Mouse (Mus musculus) midbrain, embryonic 15.5 days (tissue): ENCODE data around the gene Gm10643. TPM values are rescaled to one million over a fixed set of nuclear protein-coding genes. Genes with fewer than 3 reads are reported as not detected.

ENCODE experiments used
- ATAC-seq: fragments of 200-750 bp; cut with Nextera tagmentation; replicated peaks from 2 replicates; pipeline ENCODE4 v1.8.0; 2017; ENCODE audit warnings: moderate TSS enrichment
- H3K27ac ChIP-seq: fragments of 300-500 bp; sonication (generic); 2 replicates; pipeline ENCODE4 v1.5.1; 2015; ENCODE audit warnings: mild to moderate bottlenecking, inconsistent platforms
- H3K27me3 ChIP-seq: fragments of 300-500 bp; sonication (generic); replicated peaks from 2 replicates; pipeline ENCODE4 v1.6.1; 2015; ENCODE audit warnings: inconsistent platforms
- H3K36me3 ChIP-seq: fragments of 300-500 bp; sonication (generic); replicated peaks from 2 replicates; pipeline ENCODE4 v1.6.1; 2015; ENCODE audit warnings: inconsistent platforms
- H3K4me1 ChIP-seq: fragments of 300-500 bp; sonication (generic); 2 replicates; pipeline ENCODE4 v1.6.1; 2015; ENCODE audit warnings: inconsistent platforms
- H3K4me2 ChIP-seq: fragments of 300-500 bp; sonication (generic); 2 replicates; pipeline ENCODE4 v1.6.1; 2015; ENCODE audit warnings: inconsistent platforms, mild to moderate bottlenecking, moderate library complexity
- H3K4me3 ChIP-seq: fragments of 300-500 bp; sonication (generic); 2 replicates; pipeline ENCODE4 v1.5.1; 2015; ENCODE audit warnings: mild to moderate bottlenecking, inconsistent platforms
- H3K9ac ChIP-seq: fragments of 300-500 bp; sonication (generic); 2 replicates; pipeline ENCODE4 v1.6.1; 2015; ENCODE audit warnings: mild to moderate bottlenecking, inconsistent platforms
- H3K9me3 ChIP-seq: fragments of 300-500 bp; sonication (generic); 2 replicates; pipeline ENCODE4 v1.6.1; 2016; ENCODE audit warnings: inconsistent platforms
- WGBS: fragments of 180-500 bp; shearing (Covaris S2); methylation state at CpG from one replicate; pipeline ENCODE4 v1.1.7; 2015; ENCODE audit warnings: mixed read lengths; 5-methylcytosine and 5-hydroxymethylcytosine counted together
- polyA plus RNA-seq: library from polyadenylated mRNA; unstranded; fragments of >200 nt; fragmentation: Nextera tagmentation; extraction: Ambion mirVana; gene quantifications from 2 replicates; pipeline ENCODE4 v1.2.1, GENCODE M21; 2015

Gene Gm10643
- polyA plus RNA-seq, 1 experiment from 2014 or later, result 1.0 TPM

DNA sequence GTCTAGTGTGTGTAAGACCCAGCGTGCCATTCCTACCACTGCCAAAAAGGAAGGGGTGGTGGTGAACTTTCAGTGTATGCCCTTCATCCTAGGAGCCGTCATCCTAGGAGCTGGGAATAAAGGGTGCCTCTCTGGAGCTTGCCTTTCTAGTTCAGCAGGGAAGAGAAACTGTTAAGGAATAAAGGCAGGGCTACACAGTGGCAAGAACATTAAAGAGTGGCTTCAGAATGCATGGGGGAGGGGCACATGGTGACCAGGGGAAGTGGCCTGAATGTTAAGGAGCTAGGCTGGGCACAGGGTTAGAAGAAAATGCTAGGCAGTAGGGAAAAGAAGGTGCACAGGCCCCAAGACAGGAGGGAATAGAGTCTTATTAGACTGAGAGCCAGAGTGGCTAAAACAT is 4.8 kb upstream of the Gm10643 start:
- no peaks in the 10 kb centered on the region for H3K9me3 ChIP-seq
- no peak overlapping the region for H3K4me2 ChIP-seq
- WGBS, result 50% methylated on average over 2 of the region's 2 CpGs
- ATAC-seq, result no peak
- no peak overlapping the region for H3K4me3 ChIP-seq
- H3K4me1 ChIP-seq, result peaks cover 73% of the 10 kb centered on the region
- peak overlapping the region; percentile 31; the same call in 1 of the 2 replicates for H3K27ac ChIP-seq
- H3K9ac ChIP-seq, result no peak overlapping the region
- no peaks in the 10 kb centered on the region for H3K27me3 ChIP-seq
- H3K36me3 ChIP-seq, result no peaks in the 10 kb centered on the region

- no peak for ATAC-seq
- H3K36me3 ChIP-seq, result no peaks in the 10 kb centered on the region
- no peak overlapping the region for H3K4me3 ChIP-seq
- no peak overlapping the region for H3K4me2 ChIP-seq
- H3K27me3 ChIP-seq, result no peaks in the 10 kb centered on the region
- H3K27ac ChIP-seq, result no peak overlapping the region
- WGBS, result 34% methylated on average over 1 of the region's 1 CpGs
- no peaks in the 10 kb centered on the region for H3K9me3 ChIP-seq
- no peak overlapping the region for H3K9ac ChIP-seq
- peaks cover 72% of the 10 kb centered on the region for H3K4me1 ChIP-seq
Observed at GRCm38 (mm10) chr8:84069169-84069568, 4.2 kb upstream of the Gm10643 start.

GRCm38 (mm10) chr8:84068316-84069035 is 3.5 kb upstream of the Gm10643 start:
- no peak overlapping the region for H3K9ac ChIP-seq
- WGBS, result 78% methylated on average over 12 of the region's 12 CpGs
- H3K27me3 ChIP-seq, result no peaks in the 10 kb centered on the region
- no peaks in the 10 kb centered on the region for H3K36me3 ChIP-seq
- H3K27ac ChIP-seq, result no peak overlapping the region
- H3K4me1 ChIP-seq, result peaks cover 65% of the 10 kb centered on the region
- no peaks in the 10 kb centered on the region for H3K9me3 ChIP-seq
- no peak for ATAC-seq
- peak overlapping the region; percentile 52 for H3K4me2 ChIP-seq
- H3K4me3 ChIP-seq, result no peak overlapping the region

DNA sequence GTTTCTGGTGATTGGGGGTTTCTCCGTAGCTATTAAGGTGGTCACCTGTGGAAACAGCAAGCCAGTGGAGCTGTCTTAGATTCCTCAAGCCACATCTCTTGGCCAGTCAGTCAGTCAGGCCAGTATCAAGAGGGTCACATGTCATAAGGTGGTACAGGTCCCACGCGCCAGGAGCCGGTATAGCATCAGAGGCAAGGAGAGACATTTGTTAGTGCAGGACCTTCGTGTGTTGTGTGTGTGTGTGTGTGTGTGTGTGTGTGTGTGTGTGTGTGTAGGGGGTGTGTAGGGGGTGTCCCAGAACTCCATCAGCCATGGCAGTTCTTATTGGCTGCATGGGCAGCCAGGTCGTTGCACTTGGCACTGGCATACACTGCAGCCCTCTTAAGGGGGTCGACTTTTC is 3.0 kb upstream of the Gm10643 start:
- Histone ChIP-seq H3K27me3 (no peaks in the 10 kb centered on the region), H3K4me1 (peaks cover 60% of the 10 kb centered on the region), H3K36me3 (no peaks in the 10 kb centered on the region), H3K9me3 (no peaks in the 10 kb centered on the region), H3K4me3 (peak overlapping the region; percentile 85), H3K27ac (no peak overlapping the region), H3K4me2 (peak overlapping the region; percentile 52), H3K9ac (peak overlapping the region; percentile 83; the same call in 1 of the 2 replicates)
- no peak for ATAC-seq
- 94% methylated on average over 7 of the region's 7 CpGs for WGBS

DNA sequence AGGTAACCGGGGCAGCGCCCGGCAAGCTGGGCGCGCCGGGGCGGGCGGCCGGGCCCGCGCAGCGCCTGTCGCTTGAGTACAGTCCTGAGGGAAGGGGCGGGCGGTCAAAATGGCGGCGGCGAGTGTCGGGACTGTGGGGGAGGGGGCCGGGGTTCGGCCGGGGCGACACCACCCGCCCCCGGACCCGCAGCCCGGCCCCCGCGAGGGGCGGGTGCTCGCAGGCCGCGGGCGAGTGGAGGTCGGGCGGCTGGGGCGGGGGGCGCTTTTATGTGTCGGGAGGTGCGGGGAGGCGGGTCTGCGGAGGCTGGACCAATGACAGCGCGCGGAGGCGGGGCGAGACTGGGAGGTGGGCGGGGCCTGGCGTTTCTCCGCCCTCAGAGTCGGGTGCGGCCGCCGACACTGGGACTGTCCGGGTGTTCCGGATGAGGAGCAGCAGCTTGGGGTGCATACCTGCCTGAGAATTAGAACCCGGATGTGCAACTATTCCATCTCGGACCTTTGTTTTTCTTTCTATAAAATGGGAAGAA is 2.2 kb upstream of the Gm10643 start:
- H3K27ac ChIP-seq, result peak overlapping the region; percentile 97
- H3K9me3 ChIP-seq, result no peaks in the 10 kb centered on the region
- H3K9ac ChIP-seq, result peak overlapping the region; percentile 83
- peak; percentile 66 for ATAC-seq
- no peaks in the 10 kb centered on the region for H3K36me3 ChIP-seq
- 1% methylated on average over 48 of the region's 58 CpGs for WGBS
- peak overlapping the region; percentile 52 for H3K4me2 ChIP-seq
- H3K4me1 ChIP-seq, result peaks cover 52% of the 10 kb centered on the region
- peak overlapping the region; percentile 85 for H3K4me3 ChIP-seq
- no peaks in the 10 kb centered on the region for H3K27me3 ChIP-seq

- under 1% methylated on average over 51 of the region's 51 CpGs for WGBS
- Histone ChIP-seq H3K4me2 (peak within 1 kb of the TSS; percentile 90), H3K9me3 (no peaks in the 10 kb centered on the region), H3K36me3 (no peaks in the 10 kb centered on the region), H3K4me3 (peak within 1 kb of the TSS; percentile 85), H3K27me3 (no peaks in the 10 kb centered on the region), H3K9ac (peak within 1 kb of the TSS; percentile 83), H3K27ac (peak within 1 kb of the TSS; percentile 97), H3K4me1 (peaks cover 45% of the 10 kb centered on the region)
- peak; percentile 99 for ATAC-seq
Observed at GRCm38 (mm10) chr8:84066291-84066930, 1.5 kb upstream of the Gm10643 start, which contains the start of gene Rfx1. Gene Rfx1, plus strand, starts transcription at chr8:84066834.

GRCm38 (mm10) chr8:84065457-84066072 is 628 bp upstream of the Gm10643 start:
- H3K27ac ChIP-seq, result peak overlapping the region; percentile 82
- no peak for ATAC-seq
- peaks cover 38% of the 10 kb centered on the region for H3K4me1 ChIP-seq
- H3K9me3 ChIP-seq, result no peaks in the 10 kb centered on the region
- H3K27me3 ChIP-seq, result no peaks in the 10 kb centered on the region
- 30% methylated on average over 5 of the region's 5 CpGs for WGBS
- peak overlapping the region; percentile 69 for H3K9ac ChIP-seq
- peak overlapping the region; percentile 90 for H3K4me2 ChIP-seq
- H3K36me3 ChIP-seq, result no peaks in the 10 kb centered on the region
- H3K4me3 ChIP-seq, result peak overlapping the region; percentile 85

- Histone ChIP-seq H3K4me3 (no peak overlapping the region), H3K9ac (no peak overlapping the region), H3K27me3 (no peaks in the 10 kb centered on the region), H3K4me1 (peaks cover 23% of the 10 kb centered on the region), H3K4me2 (no peak overlapping the region), H3K27ac (no peak overlapping the region), H3K36me3 (no peaks in the 10 kb centered on the region), H3K9me3 (no peaks in the 10 kb centered on the region)
- ATAC-seq, result no peak
- 75% methylated on average over 8 of the region's 8 CpGs for WGBS
Observed at GRCm38 (mm10) chr8:84063861-84064610, 901 bp downstream of the Gm10643 start.

- 81% methylated on average over 2 of the region's 2 CpGs for WGBS
- H3K9ac ChIP-seq, result no peak overlapping the region
- H3K9me3 ChIP-seq, result no peaks in the 10 kb centered on the region
- H3K27ac ChIP-seq, result no peak overlapping the region
- no peak for ATAC-seq
- no peaks in the 10 kb centered on the region for H3K27me3 ChIP-seq
- no peak overlapping the region for H3K4me3 ChIP-seq
- no peak overlapping the region for H3K4me2 ChIP-seq
- H3K4me1 ChIP-seq, result no peaks in the 10 kb centered on the region
- H3K36me3 ChIP-seq, result no peaks in the 10 kb centered on the region
Observed at GRCm38 (mm10) chr8:84060245-84060644, 4.7 kb downstream of the Gm10643 start.

DNA sequence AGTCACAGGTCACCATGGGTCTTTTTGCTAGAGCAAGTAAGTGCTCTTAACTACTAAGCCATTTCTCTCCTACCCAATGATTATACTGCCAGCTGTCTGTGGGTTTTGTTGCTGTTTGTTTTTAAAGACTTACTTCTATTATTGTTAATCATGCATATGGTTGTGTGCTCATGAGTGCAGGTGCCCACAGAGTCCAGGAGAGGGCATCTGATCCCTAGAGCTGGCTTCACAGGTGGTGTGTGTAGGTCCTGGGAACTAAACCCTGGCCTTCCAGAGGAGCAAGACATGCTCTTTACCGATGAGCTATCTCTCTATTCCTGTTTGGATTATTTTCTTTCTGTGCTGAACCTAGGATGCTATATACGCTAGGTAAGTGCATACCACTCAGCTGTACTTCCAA is 5.7 kb downstream of the Gm10643 start:
- WGBS, result 89% methylated on average over 2 of the region's 2 CpGs
- H3K9me3 ChIP-seq, result no peaks in the 10 kb centered on the region
- no peak overlapping the region for H3K27ac ChIP-seq
- no peak for ATAC-seq
- no peaks in the 10 kb centered on the region for H3K4me1 ChIP-seq
- H3K4me3 ChIP-seq, result no peak overlapping the region
- no peaks in the 10 kb centered on the region for H3K27me3 ChIP-seq
- no peak overlapping the region for H3K9ac ChIP-seq
- no peak overlapping the region for H3K4me2 ChIP-seq
- no peaks in the 10 kb centered on the region for H3K36me3 ChIP-seq

DNA sequence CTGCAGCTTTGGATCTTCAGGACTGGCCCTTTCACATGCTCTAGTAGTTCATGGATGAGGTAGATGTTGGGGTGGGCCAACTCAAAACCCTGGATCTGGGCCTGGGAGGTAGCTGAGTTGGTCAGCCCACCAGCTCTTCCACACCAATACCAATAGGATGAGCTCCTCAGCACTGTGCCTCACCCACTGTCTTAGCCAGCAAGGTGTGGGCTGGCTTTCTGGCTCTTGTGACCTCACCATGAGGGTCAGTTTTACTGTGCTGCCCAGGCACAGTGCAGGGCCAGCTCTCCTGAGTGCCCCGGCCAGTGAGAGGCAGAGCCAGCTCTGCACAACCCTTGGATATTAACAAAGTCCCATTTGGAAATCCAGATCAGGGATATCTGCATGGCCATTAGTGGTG is 7.1 kb downstream of the Gm10643 start:
- 97% methylated on average over 1 of the region's 1 CpGs for WGBS
- ATAC-seq, result no peak
- Histone ChIP-seq H3K27ac (no peak overlapping the region), H3K4me1 (no peaks in the 10 kb centered on the region), H3K27me3 (no peaks in the 10 kb centered on the region), H3K4me2 (no peak overlapping the region), H3K36me3 (no peaks in the 10 kb centered on the region), H3K4me3 (no peak overlapping the region), H3K9me3 (no peaks in the 10 kb centered on the region), H3K9ac (no peak overlapping the region)

DNA sequence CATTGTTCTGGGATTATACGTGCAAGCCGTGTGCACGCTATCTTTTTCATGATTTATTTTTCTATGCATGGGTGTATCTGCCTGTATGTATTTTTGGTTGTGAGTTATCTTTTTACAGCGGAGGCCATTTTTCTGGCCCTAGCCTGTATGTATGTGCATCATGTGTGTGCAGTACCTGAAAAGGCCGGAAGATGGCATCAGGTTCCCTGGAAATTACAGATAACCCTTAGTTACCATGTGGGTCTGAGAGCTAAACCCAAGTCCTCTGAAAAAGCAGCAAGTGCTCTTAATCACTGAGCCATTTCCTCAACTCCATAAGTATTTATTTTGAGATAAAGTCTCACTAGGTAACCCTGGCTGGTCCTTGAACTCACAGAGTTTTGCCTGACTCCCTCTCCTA is 11.7 kb downstream of the Gm10643 start:
- no peak overlapping the region for H3K27ac ChIP-seq
- no peak overlapping the region for H3K4me3 ChIP-seq
- H3K4me1 ChIP-seq, result no peaks in the 10 kb centered on the region
- no peaks in the 10 kb centered on the region for H3K9me3 ChIP-seq
- no peaks in the 10 kb centered on the region for H3K36me3 ChIP-seq
- no peak overlapping the region for H3K9ac ChIP-seq
- ATAC-seq, result no peak
- H3K4me2 ChIP-seq, result no peak overlapping the region
- H3K27me3 ChIP-seq, result no peaks in the 10 kb centered on the region
- WGBS, result 92% methylated on average over 5 of the region's 5 CpGs
